Mouse (Mus musculus) C2C12 (cell line): ENCODE measurements at regions not wholly inside any gene's neighbourhood (a gene's known extent, or its start where the extent isn't known, plus 50 kb on each side); places are given as distances from the start of the nearest gene placed in this dataset.

Experiments
- H3K27me3 ChIP-seq: one replicate; pipeline ENCODE4 v1.6.1; 2011; ENCODE audit not compliant: control insufficient read depth, insufficient read depth, insufficient read length
- H3K36me3 ChIP-seq: one replicate; pipeline ENCODE4 v1.6.1; 2011; ENCODE audit not compliant: control insufficient read depth, insufficient read depth
- H3K4me3 ChIP-seq: one replicate; pipeline ENCODE4 v1.5.1; 2011; ENCODE audit warnings: mild to moderate bottlenecking, control low read depth; ENCODE audit not compliant: poor library complexity, insufficient read depth, severe bottlenecking
- H3K79me2 ChIP-seq: one replicate; pipeline ENCODE4 v1.6.1; 2011; ENCODE audit not compliant: control insufficient read depth, insufficient read depth
- H3K79me3 ChIP-seq: one replicate; pipeline ENCODE4 v1.6.1; 2011; ENCODE audit warnings: low read depth, control low read depth
- H3ac ChIP-seq: one replicate; pipeline ENCODE3; 2011; ENCODE audit warnings: low read depth; ENCODE audit not compliant: control insufficient read depth, insufficient read length
- CEBPB ChIP-seq: IDR thresholded peaks from one replicate; pipeline ENCODE4 v1.6.1; 2011; ENCODE audit warnings: low read depth, mild to moderate bottlenecking, control low read depth, moderate library complexity
- CTCF ChIP-seq: IDR thresholded peaks from one replicate; pipeline ENCODE4 v1.5.1; 2011; ENCODE audit not compliant: control insufficient read depth, insufficient read depth, insufficient read length
- FOSL1 ChIP-seq: IDR thresholded peaks from one replicate; pipeline ENCODE4 v1.8.0; 2011; ENCODE audit warnings: mild to moderate bottlenecking, low read length; ENCODE audit not compliant: poor library complexity, insufficient read depth, severe bottlenecking
- MAX ChIP-seq: IDR thresholded peaks from one replicate; pipeline ENCODE4 v1.6.1; 2011; ENCODE audit warnings: mild to moderate bottlenecking, control low read depth
- MYOD1 ChIP-seq: IDR thresholded peaks from one replicate; pipeline ENCODE4 v1.6.1; 2011; ENCODE audit warnings: low read depth; ENCODE audit not compliant: control insufficient read depth, insufficient read length
- MYOG ChIP-seq: IDR thresholded peaks from one replicate; pipeline ENCODE4 v1.6.1; 2011; ENCODE audit not compliant: control insufficient read depth, insufficient read length; ENCODE audit errors: extremely low read depth
- USF1 ChIP-seq: IDR thresholded peaks from one replicate; pipeline ENCODE4 v1.6.1; 2011; ENCODE audit warnings: low read depth, mild to moderate bottlenecking, control low read depth, moderate library complexity

DNA sequence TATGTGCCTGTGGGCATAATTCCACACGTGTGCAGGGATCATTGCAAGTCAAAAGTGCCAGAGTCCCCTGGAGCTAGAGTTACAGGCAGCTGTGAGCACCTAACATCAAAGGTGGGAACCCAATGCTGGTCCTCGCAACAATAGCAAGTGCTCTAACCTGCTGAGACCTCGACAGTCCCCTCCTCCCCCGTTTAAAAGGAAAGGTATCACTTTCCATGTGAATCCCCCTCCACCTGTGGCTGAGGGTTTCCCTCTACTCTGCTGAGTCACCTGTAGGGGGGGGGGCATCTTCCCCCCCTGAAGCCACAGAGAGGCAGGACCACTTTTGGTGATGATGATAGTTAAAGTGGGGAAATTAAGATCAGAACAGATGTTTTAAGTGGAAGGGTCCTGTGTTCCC lies 133.4 kb upstream of the Foxn2 start:
- Histone ChIP-seq H3K36me3 (no peaks in the 10 kb centered on the region), H3ac (no peak overlapping the region), H3K4me3 (no peak overlapping the region), H3K79me2 (no peaks in the 10 kb centered on the region), H3K27me3 (no peaks in the 10 kb centered on the region), H3K79me3 (no peaks in the 10 kb centered on the region)
- no peak for TF ChIP-seq CEBPB
- no peak for TF ChIP-seq FOSL1
- TF ChIP-seq MYOD1 = no peak
- TF ChIP-seq CTCF = no peak
- no peak for TF ChIP-seq USF1
- no peak for TF ChIP-seq MAX
- TF ChIP-seq MYOG = no peak

DNA sequence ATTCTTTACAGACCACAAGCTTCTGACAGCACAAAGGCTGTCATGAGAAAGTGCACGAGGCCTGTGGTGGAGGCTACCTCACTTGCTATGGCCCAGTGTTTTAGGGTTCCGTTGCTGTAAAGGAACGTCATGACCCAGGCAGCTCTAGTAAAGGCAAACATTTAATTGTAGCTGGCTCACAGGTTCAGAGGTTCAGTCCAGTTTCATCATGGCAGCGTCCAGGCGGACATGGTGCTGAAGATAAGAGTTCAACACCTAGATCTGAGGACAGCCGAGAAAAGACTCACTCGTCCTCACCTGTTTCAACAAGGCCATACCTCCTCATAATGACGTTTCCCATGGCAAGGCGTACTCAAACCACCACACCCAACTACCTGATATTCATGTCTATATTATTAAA lies 132.7 kb upstream of the Foxn2 start:
- H3K79me3 ChIP-seq = no peaks in the 10 kb centered on the region
- TF ChIP-seq MAX (no peak), CEBPB (no peak), CTCF (no peak), USF1 (no peak), MYOD1 (no peak)
- H3K27me3 ChIP-seq = no peaks in the 10 kb centered on the region
- no peaks in the 10 kb centered on the region for H3K79me2 ChIP-seq
- H3K4me3 ChIP-seq = no peak overlapping the region
- H3K36me3 ChIP-seq = no peaks in the 10 kb centered on the region
- no peak overlapping the region for H3ac ChIP-seq

DNA sequence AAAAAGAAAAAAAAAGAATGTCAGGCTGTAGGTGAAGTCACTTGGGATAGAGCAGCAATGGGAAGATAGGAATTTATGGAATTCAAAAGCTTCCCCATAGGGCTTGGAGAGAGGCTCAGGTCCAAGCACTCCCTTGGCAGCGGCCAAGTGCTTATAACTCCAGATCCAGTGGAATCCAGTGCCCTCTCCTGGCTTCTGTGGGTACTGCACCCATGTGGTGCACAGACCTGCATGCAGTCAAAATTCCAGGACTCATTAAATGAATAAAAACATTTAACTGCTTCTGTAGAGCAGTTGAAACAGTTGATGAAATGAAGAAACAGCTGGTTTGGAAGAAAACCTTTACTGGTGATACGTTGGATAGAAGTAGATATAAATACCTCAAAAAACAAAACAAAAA lies 127.6 kb upstream of the Foxn2 start:
- no peaks in the 10 kb centered on the region for H3K36me3 ChIP-seq
- H3K79me2 ChIP-seq = no peaks in the 10 kb centered on the region
- H3K4me3 ChIP-seq = no peak overlapping the region
- peak; percentile 8 for TF ChIP-seq CTCF
- TF ChIP-seq MAX = no peak
- H3K27me3 ChIP-seq = no peaks in the 10 kb centered on the region
- no peak overlapping the region for H3ac ChIP-seq
- no peaks in the 10 kb centered on the region for H3K79me3 ChIP-seq

DNA sequence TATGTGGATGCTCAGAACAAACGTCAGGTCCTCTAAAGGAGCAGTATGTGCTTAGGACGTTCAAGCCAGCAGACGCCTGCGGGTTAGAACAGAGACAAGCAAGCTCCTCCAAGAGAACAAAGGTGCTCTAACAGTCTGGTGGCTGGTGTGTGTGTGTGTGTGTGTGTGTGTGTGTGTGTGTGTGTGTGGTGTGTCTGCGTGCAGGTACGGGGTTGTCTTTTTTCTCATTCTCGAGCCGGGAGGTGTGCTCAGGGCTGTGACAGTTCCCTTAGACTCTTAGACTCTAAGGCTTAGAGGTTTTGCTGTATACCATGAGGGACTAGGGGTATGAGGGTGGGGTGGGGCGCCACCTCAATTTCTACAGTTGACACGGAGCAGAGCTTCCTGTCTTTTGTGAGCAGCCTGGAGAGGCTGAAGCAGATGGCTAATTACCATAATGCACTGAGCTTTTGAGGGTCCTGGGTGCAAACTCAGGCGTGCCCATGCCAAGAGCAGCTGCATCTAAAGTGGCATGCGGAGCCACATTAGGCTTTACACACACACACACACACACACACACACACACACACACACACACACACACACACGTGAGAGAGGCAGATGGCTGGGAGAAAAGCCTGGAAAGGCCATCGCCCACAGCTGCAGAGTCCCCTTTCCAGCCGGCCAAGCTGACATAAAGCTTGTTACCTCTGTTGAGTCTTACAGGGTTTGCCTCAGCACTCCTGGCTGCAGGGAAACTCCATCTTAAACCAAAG lies 124.1 kb upstream of the Foxn2 start:
- Histone ChIP-seq H3K4me3 (no peak overlapping the region), H3K27me3 (no peaks in the 10 kb centered on the region), H3K79me2 (no peaks in the 10 kb centered on the region), H3ac (no peak overlapping the region), H3K36me3 (no peaks in the 10 kb centered on the region), H3K79me3 (no peaks in the 10 kb centered on the region)
- TF ChIP-seq MAX (no peak), MYOG (no peak), USF1 (no peak), FOSL1 (no peak), CEBPB (no peak), MYOD1 (no peak), CTCF (no peak)

DNA sequence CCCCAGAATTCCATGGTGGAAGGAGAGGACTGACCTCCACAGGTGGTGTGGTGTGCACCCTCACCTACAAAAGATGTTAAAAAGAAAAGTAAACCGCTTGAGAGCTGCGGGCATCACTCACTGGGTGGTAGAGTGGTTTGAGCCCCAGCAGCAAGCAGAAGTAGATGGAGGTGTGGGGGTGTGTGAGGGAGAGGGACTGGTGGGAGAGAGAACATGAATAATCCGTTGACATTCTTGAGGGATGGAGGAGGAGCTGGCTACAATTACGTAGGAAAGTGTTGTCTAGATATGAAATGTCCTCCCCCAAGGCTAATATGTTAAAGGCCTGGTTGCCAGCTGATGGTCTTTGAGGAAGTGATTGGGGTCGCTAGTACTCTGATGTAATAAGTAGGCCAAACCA lies 123.2 kb upstream of the Foxn2 start:
- H3K27me3 ChIP-seq = no peaks in the 10 kb centered on the region
- no peaks in the 10 kb centered on the region for H3K79me3 ChIP-seq
- no peak for TF ChIP-seq USF1
- no peak for TF ChIP-seq CEBPB
- TF ChIP-seq CTCF = no peak
- TF ChIP-seq MAX = no peak
- H3K4me3 ChIP-seq = no peak overlapping the region
- no peaks in the 10 kb centered on the region for H3K36me3 ChIP-seq
- no peaks in the 10 kb centered on the region for H3K79me2 ChIP-seq
- no peak overlapping the region for H3ac ChIP-seq

DNA sequence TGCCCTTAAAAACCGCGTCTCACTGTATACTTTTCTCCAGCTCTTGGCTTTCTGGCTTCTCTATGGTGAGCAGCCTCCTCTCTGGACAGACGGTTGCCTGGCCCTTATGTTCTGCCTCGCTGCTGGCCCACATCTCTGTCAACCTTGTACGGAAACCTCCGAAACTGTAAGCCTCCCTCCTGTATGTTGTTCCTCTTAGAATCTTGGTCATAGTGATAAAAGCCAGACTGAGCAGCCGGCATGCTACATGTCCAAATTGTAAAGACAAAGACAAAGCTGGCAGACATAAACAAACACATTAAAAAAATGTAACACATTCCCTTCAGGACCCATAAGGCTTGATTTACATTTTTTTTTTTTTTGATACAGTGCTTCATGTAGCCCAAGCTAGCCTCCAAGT lies 122.7 kb upstream of the Foxn2 start:
- Histone ChIP-seq H3K79me2 (no peaks in the 10 kb centered on the region), H3K4me3 (no peak overlapping the region), H3K27me3 (no peaks in the 10 kb centered on the region), H3ac (no peak overlapping the region), H3K79me3 (no peaks in the 10 kb centered on the region), H3K36me3 (no peaks in the 10 kb centered on the region)
- no peak for TF ChIP-seq CTCF
- no peak for TF ChIP-seq MAX
- TF ChIP-seq MYOG = no peak
- TF ChIP-seq MYOD1 = no peak
